17 mouse cellular contexts compared by ENCODE assay signal in the genomic region with DNA sequence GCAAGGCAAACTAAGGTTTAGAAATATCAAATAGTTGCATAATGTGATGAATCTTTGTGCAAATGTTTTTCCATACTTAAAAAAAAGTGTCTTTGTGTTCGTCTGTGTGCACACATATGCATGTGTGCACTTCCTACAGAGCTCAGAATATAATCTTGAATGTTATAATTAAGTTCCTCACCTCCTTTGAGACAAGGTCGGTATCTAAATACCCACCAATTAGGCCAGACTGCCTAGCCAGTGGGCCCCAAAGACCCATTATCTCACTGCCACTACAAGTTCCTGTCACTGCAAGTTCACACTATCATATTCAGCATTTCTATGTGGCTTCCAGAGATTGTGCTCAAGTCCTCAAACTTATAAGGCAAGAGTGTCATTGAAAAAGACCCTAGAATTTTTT.
"Had no signal": no experiment of that assay in that cellular context is flagged by ENCODE, and none has a peak within 500 bp of the region (broad histone marks: within the 10 kb centered on the region; RNA-seq: fewer than 3 reads in every experiment).

No protein-coding gene starts in this region.

- H3K36me3 ChIP-seq: lung, embryonic 15.5 days; midbrain, embryonic 13.5 days; midbrain, embryonic 15.5 days; neural tube, embryonic 12.5 days; stomach, embryonic 15.5 days had no signal

- DNase-seq: lung, adult 2 months; lung, postnatal 14 days; lung, postnatal 36 days; right cerebral cortex, postnatal 14 days; thymus, adult 2 months; thymus, postnatal 25 days; thymus, postnatal 4 days had no signal

- H3K27ac ChIP-seq: lung, embryonic 15.5 days; macrophage; midbrain, embryonic 13.5 days; midbrain, embryonic 15.5 days; neural tube, embryonic 12.5 days; stomach, embryonic 15.5 days; stomach, postnatal 0 days had no signal

- H3K9ac ChIP-seq: lung, embryonic 15.5 days; midbrain, embryonic 13.5 days; midbrain, embryonic 15.5 days; neural tube, embryonic 12.5 days; stomach, embryonic 15.5 days had no signal

- ATAC-seq: lung, postnatal 0 days; midbrain, embryonic 13.5 days; midbrain, embryonic 15.5 days had no signal

- H3K9me3 ChIP-seq: lung, embryonic 15.5 days; megakaryocyte, embryonic 14.5 days; midbrain, embryonic 13.5 days; midbrain, embryonic 15.5 days; neural tube, embryonic 12.5 days; stomach, embryonic 15.5 days had no signal

- H3K4me1 ChIP-seq: lung, embryonic 15.5 days; megakaryocyte, embryonic 14.5 days; midbrain, embryonic 13.5 days; midbrain, embryonic 15.5 days; neural tube, embryonic 12.5 days; stomach, embryonic 15.5 days had no signal

- H3K4me3 ChIP-seq: lung, embryonic 15.5 days; megakaryocyte, embryonic 14.5 days; midbrain, embryonic 13.5 days; midbrain, embryonic 15.5 days; neural tube, embryonic 12.5 days; stomach, embryonic 15.5 days had no signal

- H3K27me3 ChIP-seq: lung, embryonic 15.5 days; megakaryocyte, embryonic 14.5 days; midbrain, embryonic 13.5 days; midbrain, embryonic 15.5 days; neural tube, embryonic 12.5 days; stomach, embryonic 15.5 days had no signal

- H3K4me2 ChIP-seq: lung, embryonic 15.5 days; midbrain, embryonic 11.5 days; midbrain, embryonic 13.5 days; midbrain, embryonic 15.5 days; neural tube, embryonic 12.5 days; stomach, embryonic 15.5 days had no signal
